Mouse (Mus musculus) ES-Bruce4 (cell line): Measurements from ENCODE around the gene Olfr1249. TPM values are rescaled to one million over a fixed set of nuclear protein-coding genes. Genes with fewer than 3 reads are reported as not detected.
"Not testable (repeated sequence)": the region's sequence is repeated elsewhere in the genome, so short reads cannot be mapped to it uniquely, and the experiment has no call there.

Source experiments
- H3K27ac ChIP-seq: 2 replicates; pipeline ENCODE4 v1.5.1; 2012; ENCODE audit warnings: low read length, inconsistent platforms; ENCODE audit not compliant: insufficient read depth
- H3K27me3 ChIP-seq: 2 replicates; pipeline ENCODE4 v1.6.1; 2012; ENCODE audit warnings: mild to moderate bottlenecking, low read length, inconsistent platforms; ENCODE audit not compliant: control insufficient read depth, poor library complexity, insufficient read depth, severe bottlenecking
- H3K36me3 ChIP-seq: 2 replicates; pipeline ENCODE4 v1.6.1; 2012; ENCODE audit warnings: inconsistent platforms, mild to moderate bottlenecking, low read length, moderate library complexity; ENCODE audit not compliant: control insufficient read depth, poor library complexity, insufficient read depth, severe bottlenecking
- H3K4me1 ChIP-seq: one replicate; pipeline ENCODE4 v1.8.1; 2011; ENCODE audit warnings: low read length; ENCODE audit not compliant: control insufficient read depth, insufficient read depth
- H3K4me3 ChIP-seq: 2 replicates; pipeline ENCODE4 v1.5.1; 2011; ENCODE audit warnings: low read depth, mild to moderate bottlenecking, low read length
- H3K9ac ChIP-seq: 2 replicates; pipeline ENCODE4 v1.6.1; 2012; ENCODE audit warnings: low read depth, mild to moderate bottlenecking, inconsistent platforms; ENCODE audit not compliant: poor library complexity, severe bottlenecking
- H3K9me3 ChIP-seq: replicated peaks from 2 replicates; pipeline ENCODE4 v1.6.1; 2012; ENCODE audit warnings: mild to moderate bottlenecking, low read length, inconsistent platforms; ENCODE audit not compliant: control insufficient read depth, poor library complexity, insufficient read depth, severe bottlenecking
- CTCF ChIP-seq: IDR thresholded peaks from one replicate; pipeline ENCODE4 v1.8.1; 2011; ENCODE audit warnings: low read depth, low read length
- EP300 ChIP-seq: IDR thresholded peaks from 2 replicates; pipeline ENCODE4 v1.6.1; 2011; ENCODE audit warnings: low read depth, low read length; ENCODE audit not compliant: insufficient read depth
- POLR2A ChIP-seq: IDR thresholded peaks from one replicate; pipeline ENCODE4 v1.8.1; 2011; ENCODE audit warnings: low read length; ENCODE audit not compliant: insufficient read depth
- polyA plus RNA-seq: library from polyadenylated mRNA; stranded (reverse); fragments of >200 nt; gene quantifications from 2 replicates; pipeline ENCODE4 v1.2.4, GENCODE M21; 2011; ENCODE audit warnings: low read depth; ENCODE audit not compliant: missing spikeins, insufficient read depth, insufficient read length

Gene Olfr1249
- polyA plus RNA-seq, result not detected in 2 replicates

GRCm38 (mm10) chr2:89634883-89635282, at the start of gene Olfr1249:
Olfr1249 (minus strand) TSS chr2:89634983.
- Histone ChIP-seq H3K27me3 (no peaks in the 10 kb centered on the region), H3K36me3 (no peaks in the 10 kb centered on the region), H3K9ac (no peak within 1 kb of the TSS), H3K27ac (no peak within 1 kb of the TSS), H3K4me1 (no peaks in the 10 kb centered on the region), H3K4me3 (no peak within 1 kb of the TSS), H3K9me3 (no peaks in the 10 kb centered on the region)
- TF ChIP-seq POLR2A (no peak), EP300 (no peak), CTCF (no peak)

GRCm38 (mm10) chr2:89671836-89672235, 37.1 kb upstream of the Olfr1249 start, which contains the start of gene Olfr1251:
Olfr1251 (minus strand) TSS chr2:89671936.
- no peaks in the 10 kb centered on the region for H3K4me1 ChIP-seq

GRCm38 (mm10) chr2:89661367-89661766, 26.6 kb upstream of the Olfr1249 start, which contains the start of gene Olfr1250:
Olfr1250 (minus strand) TSS chr2:89661467.
- Histone ChIP-seq H3K27me3 (no peaks in the 10 kb centered on the region), H3K9ac (no peak within 1 kb of the TSS), H3K27ac (no peak within 1 kb of the TSS), H3K4me1 (no peaks in the 10 kb centered on the region), H3K9me3 (no peaks in the 10 kb centered on the region), H3K4me3 (no peak within 1 kb of the TSS), H3K36me3 (no peaks in the 10 kb centered on the region)
- no peak for TF ChIP-seq EP300
- TF ChIP-seq CTCF, result no peak
- TF ChIP-seq POLR2A, result no peak

More at GRCm38 (mm10) chr2:89671836-89672235, 37.1 kb upstream of the Olfr1249 start, which contains the start of gene Olfr1251:
- H3K9me3 ChIP-seq, result no peaks in the 10 kb centered on the region
- H3K9ac ChIP-seq, result no peak within 1 kb of the TSS
- no peaks in the 10 kb centered on the region for H3K27me3 ChIP-seq
- H3K27ac ChIP-seq, result no peak within 1 kb of the TSS
- TF ChIP-seq POLR2A (no peak), CTCF (no peak), EP300 (no peak)
- H3K36me3 ChIP-seq, result no peaks in the 10 kb centered on the region
- H3K4me3 ChIP-seq, result no peak within 1 kb of the TSS

- not testable (repeated sequence) for H3K9ac ChIP-seq, H3K27ac ChIP-seq, H3K27me3 ChIP-seq, H3K36me3 ChIP-seq, H3K4me3 ChIP-seq, H3K4me1 ChIP-seq, H3K9me3 ChIP-seq
Observed at GRCm38 (mm10) chr2:89618145-89618544, 16.6 kb downstream of the Olfr1249 start, which contains the start of gene Olfr1248. Olfr1248 (minus strand) TSS chr2:89618245.

- Histone ChIP-seq H3K27ac (no peak within 1 kb of the TSS), H3K36me3 (no peaks in the 10 kb centered on the region), H3K4me1 (no peaks in the 10 kb centered on the region), H3K9me3 (no peaks in the 10 kb centered on the region), H3K4me3 (no peak within 1 kb of the TSS), H3K9ac (no peak within 1 kb of the TSS), H3K27me3 (no peaks in the 10 kb centered on the region)
- TF ChIP-seq CTCF, result no peak
Observed at GRCm38 (mm10) chr2:89614030-89614429, 20.8 kb downstream of the Olfr1249 start, which contains the start of gene Olfr1247. Olfr1247 (minus strand) TSS chr2:89614130.

GRCm38 (mm10) chr2:89593057-89593456, 41.7 kb downstream of the Olfr1249 start, which contains the start of gene Olfr1246:
Olfr1246 (minus strand) TSS chr2:89593157.
- no peak for TF ChIP-seq EP300
- no peak for TF ChIP-seq CTCF
- TF ChIP-seq POLR2A, result no peak
- Histone ChIP-seq H3K4me3 (no peak within 1 kb of the TSS), H3K4me1 (no peaks in the 10 kb centered on the region), H3K9ac (no peak within 1 kb of the TSS), H3K27me3 (no peaks in the 10 kb centered on the region), H3K9me3 (no peaks in the 10 kb centered on the region), H3K27ac (no peak within 1 kb of the TSS), H3K36me3 (no peaks in the 10 kb centered on the region)

Other genes starting within 250 kb of the Olfr1249 start
- gene Olfr1238, start 225.3 kb downstream of the Olfr1249 start, polyA plus RNA-seq, result not detected in 2 replicates
- gene Olfr1239, start 214.6 kb downstream of the Olfr1249 start, polyA plus RNA-seq, result not detected in 2 replicates
- gene Olfr1240, start 192.0 kb downstream of the Olfr1249 start, polyA plus RNA-seq, result not detected in 2 replicates
- not detected in 2 replicates for gene Olfr1241, start 147.9 kb downstream of the Olfr1249 start, polyA plus RNA-seq
- not detected in 2 replicates for gene Olfr1242, start 136.6 kb downstream of the Olfr1249 start, polyA plus RNA-seq
- not detected in 2 replicates for gene Olfr1243, start 103.5 kb downstream of the Olfr1249 start, polyA plus RNA-seq
- gene Olfr1245, start 56.5 kb downstream of the Olfr1249 start, polyA plus RNA-seq, result not detected in 2 replicates
- not detected in 2 replicates for gene Olfr1246, start 41.8 kb downstream of the Olfr1249 start, polyA plus RNA-seq
- gene Olfr1247, start 20.9 kb downstream of the Olfr1249 start, polyA plus RNA-seq, result not detected in 2 replicates
- not detected in 2 replicates for gene Olfr1248, start 16.7 kb downstream of the Olfr1249 start, polyA plus RNA-seq
- gene Olfr1250, start 26.5 kb upstream of the Olfr1249 start, polyA plus RNA-seq, result not detected in 2 replicates
- not detected in 2 replicates for gene Olfr1251, start 37.0 kb upstream of the Olfr1249 start, polyA plus RNA-seq
- gene Olfr1252, start 90.0 kb upstream of the Olfr1249 start, polyA plus RNA-seq, result not detected in 2 replicates
- gene Olfr1253, start 122.1 kb upstream of the Olfr1249 start, polyA plus RNA-seq, result not detected in 2 replicates
- not detected in 2 replicates for gene Olfr1254, start 158.6 kb upstream of the Olfr1249 start, polyA plus RNA-seq
- not detected in 2 replicates for gene Olfr1255, start 177.1 kb upstream of the Olfr1249 start, polyA plus RNA-seq
- not detected in 2 replicates for gene Olfr1256, start 206.6 kb upstream of the Olfr1249 start, polyA plus RNA-seq
- gene Olfr48, start 213.2 kb upstream of the Olfr1249 start, polyA plus RNA-seq, result not detected in 2 replicates
- not detected in 2 replicates for gene Olfr1257, start 243.5 kb upstream of the Olfr1249 start, polyA plus RNA-seq